Mouse (Mus musculus): ENCODE measurements around the gene Clip2. TPM values are rescaled to one million over a fixed set of nuclear protein-coding genes. Genes with fewer than 3 reads are reported as not detected.
A peak's percentile ranks its signal among the peaks of the same experiment; 100 is the strongest.

The Clip2 gene
- total RNA-seq, 2 experiments from 2014 or later, result 111 TPM

- no peak for DNase-seq (ENCODE audit: low spot score in 2 of 2)
- intact Hi-C loops (cut with DNase I), result loop anchor here (2.0 kb wide), 1 partner anchor 15 kb away; the partner anchor contains the start of gene Clip2
Measured at GRCm38 (mm10) chr5:134568030-134568429, 15.8 kb upstream of the Clip2 start.

DNA sequence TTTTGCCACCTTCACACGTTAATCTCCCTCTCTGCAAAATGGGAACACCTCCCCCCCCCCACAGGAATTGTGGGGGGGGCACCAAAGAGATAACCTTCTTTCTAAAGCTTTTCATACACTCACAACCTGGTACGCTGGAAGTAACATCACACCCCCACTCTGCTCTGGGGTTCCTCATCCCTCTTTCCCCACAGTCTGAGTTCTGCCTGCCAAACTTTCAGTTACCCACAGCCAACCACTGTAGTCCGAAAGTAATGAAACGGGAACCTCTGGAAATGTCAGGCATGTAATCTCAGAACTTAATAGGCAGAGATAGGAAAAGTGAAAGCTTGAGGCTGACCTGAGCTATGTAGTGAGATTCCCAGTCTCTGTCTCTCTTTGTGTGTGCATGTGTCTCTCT, 15.2 kb upstream of the Clip2 start:
- DNase-seq (ENCODE audit: low spot score in 2 of 2), result no peak
- intact Hi-C loops (cut with DNase I), result no loop called here

DNA sequence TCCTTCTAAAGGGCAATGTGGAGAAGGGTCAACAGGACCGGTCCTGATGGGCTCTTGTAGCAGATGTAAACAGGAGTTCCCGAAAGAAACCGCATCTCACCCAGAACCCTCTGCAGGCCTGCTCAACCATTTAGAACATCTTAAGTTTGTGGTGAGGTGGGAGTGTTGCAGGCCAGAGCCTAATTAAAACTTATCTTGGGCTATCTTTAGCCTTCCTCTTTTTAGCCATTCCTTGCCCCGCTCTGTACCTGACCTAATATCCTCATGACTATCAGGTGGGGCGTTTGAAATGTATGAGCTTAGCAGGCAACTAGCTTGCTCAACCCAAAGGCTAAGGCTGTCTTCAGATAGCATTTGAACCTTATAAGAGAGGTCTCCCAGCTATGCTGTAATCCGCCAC, 13.5 kb upstream of the Clip2 start:
- intact Hi-C loops (cut with DNase I), result no loop called here
- no peak for DNase-seq (ENCODE audit: low spot score in 2 of 2)

DNA sequence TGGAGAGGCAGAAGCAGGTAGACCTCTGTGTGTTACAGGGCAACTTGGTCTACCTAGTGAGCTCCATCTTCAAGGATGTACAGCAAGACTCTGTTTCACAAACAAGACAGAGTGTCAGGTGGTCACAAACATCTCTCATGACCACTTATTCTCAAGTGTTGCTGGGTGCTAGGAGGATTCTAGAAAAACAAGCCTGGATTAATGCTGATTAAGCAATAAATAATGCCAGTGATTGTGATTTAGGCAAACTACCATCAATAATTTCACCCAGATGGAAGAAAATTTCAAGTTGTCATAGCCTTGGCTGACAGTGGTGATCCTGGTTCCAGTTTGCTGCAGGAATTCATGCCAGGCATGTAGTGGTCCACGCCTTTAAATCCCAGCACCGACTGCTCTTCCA, 12.0 kb upstream of the Clip2 start:
- DNase-seq (ENCODE audit: low spot score in 2 of 2), result no peak
- intact Hi-C loops (cut with DNase I), result no loop called here

DNA sequence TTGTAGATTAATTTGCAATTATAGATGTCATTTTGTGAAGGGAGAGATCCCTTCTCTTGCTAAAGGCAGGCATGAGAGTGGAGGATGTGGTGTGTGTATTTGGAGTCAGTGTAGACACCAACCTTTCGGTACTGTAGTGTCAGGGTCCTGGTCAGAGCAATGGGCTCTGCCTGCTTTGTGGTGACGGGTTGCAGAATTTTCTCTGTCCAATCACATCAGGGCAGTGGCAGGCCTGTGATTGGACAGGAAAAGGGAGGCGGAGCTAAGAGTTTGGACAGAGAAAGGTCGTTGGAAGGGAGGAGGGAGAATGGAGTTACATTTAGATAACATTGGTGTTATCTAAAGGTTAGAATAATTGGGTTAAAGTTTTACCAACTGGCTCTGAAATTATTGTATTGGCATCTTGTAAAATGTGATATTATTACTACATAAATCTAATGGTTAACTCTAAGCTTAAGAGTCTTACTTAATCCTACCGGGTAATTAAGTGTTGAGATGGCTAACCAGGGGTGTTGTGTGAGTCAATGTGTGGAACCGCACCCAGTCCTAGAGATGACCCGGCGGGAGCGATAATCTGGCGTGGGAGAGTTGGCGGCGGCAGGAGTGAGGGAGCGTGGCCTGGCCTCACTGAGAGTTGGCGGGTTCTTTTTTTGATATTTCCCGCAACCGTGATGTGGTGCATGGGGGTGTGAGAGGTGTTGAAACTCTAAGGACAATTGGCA, 8.4 kb upstream of the Clip2 start:
- DNase-seq (ENCODE audit: low spot score in 2 of 2), result no peak
- intact Hi-C loops (cut with DNase I), result no loop called here

- no peak for DNase-seq (ENCODE audit: low spot score in 2 of 2)
- intact Hi-C loops (cut with DNase I), result no loop called here
Measured at GRCm38 (mm10) chr5:134560071-134560449, 7.8 kb upstream of the Clip2 start, which contains the start of gene Syna. Gene Syna (minus strand): TSS chr5:134560171.

DNA sequence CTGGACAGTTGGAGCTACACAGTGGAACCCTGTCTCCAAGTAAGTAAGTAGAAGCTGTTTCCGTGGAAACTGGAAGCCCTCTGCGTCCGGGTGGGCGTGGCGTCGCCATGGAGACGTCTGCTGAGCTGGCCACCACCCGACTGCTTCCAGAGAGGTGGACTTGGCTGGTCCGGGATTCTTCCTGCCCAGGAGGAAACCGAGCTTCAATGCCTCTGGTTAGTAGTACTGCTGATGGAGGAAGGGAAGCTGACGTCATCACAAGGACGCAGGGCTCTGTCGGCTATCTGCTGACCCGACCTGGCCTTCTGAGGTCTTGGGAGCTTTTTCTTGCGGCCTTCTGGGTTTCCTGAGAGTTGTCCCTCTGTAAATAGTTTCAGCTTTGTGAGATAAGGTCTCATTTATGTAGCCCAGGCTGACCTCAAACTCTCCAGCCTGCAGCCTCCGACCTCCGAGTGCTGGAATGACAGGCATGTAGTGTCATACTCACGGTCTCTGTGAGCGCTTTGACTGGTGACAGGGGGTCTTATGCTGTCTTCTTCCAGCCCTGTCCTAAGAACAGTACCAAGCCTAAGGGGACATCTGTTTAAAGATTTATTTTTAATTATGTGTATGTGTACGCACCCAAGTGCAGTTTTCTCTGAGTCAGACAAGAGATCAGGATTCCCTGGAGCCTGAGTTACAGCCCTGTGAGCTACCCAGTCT, 3.4 kb upstream of the Clip2 start:
- DNase-seq (ENCODE audit: low spot score in 2 of 2), result peak; percentile 79 to 80
- intact Hi-C loops (cut with DNase I), result no loop called here

DNA sequence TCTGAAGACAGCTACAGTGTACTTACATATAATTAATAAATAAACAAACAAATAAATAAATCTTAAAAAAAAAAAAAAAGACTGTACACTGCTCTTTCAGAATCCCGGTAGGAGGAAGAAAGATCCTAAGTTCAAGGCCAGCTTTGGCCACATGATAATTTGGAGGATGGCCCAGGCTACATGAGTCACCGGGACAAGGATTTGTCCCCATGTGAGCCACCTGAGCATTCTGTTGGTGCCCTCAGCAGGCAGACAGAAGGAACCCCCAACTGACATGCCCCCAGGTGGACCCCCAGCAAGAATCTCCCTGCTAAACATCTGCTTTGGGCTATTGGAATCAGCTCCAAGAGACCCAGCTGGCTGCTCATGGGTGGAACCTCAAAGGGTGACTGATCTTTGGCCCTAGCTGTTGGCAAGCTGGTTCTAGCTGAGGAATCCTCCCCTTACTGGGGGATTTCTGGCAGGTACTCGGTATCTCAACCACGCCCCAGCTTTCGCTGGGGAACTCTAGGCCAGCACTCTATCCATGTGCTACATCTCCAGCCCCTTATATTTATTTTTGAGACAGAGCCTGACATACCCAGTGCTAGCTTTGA, 1.8 kb upstream of the Clip2 start:
- no peak for DNase-seq (ENCODE audit: low spot score in 2 of 2)

DNA sequence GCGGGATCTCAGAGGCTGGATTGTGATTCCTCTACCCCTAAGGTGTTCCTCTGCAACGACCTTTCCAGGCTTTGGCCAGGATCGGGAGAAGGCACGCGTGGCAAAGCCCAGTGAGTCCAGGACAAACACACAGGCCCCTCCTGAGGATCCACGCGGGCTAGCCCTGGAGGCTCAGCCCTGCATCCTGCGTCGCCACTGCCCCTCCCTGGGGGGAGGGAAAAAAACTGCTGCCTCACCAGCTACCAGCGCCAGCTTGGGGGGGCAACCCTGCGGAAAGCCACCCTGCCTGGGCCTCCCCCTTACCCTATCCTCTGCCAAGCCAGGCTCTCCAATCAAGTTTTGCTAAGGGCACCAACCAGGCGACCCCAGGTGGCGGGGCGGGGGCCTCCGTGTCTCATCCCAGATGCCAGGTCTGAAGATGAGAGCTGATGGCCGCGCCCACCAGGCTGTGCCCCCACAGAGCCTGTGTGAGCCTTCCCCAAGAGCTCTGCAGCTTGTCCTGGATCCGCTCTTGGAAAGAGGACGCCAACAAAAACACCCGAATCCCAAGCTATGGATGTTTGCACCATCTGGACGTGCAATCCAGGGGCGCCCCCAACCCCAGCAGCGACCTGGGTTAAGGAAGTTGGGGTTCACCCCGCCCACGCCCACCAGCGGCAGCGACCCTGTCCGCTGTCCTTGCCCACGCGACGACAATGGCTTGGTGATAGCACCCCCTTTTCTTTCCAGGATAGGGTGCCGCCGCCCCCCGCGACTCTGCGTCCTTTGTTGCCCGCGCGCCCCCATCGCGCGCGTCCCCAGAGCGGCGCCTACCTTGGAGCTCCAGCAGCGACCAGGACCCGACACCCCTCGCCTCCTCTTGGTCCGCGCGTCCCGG, 763 bp downstream of the Clip2 start:
- DNase-seq (ENCODE audit: low spot score in 2 of 2), result peak; percentile 65 to 73
- intact Hi-C loops (cut with DNase I), result loop anchor here (2.0 kb wide), 2 partner anchors 17 to 39 kb away; no protein-coding TSS in a partner anchor

More for the DNA sequence above, 1.8 kb upstream of the Clip2 start:
- intact Hi-C loops (cut with DNase I), result loop anchor here (2.0 kb wide), 1 partner anchor 15 kb away; no protein-coding TSS in a partner anchor

GRCm38 (mm10) chr5:134550836-134551232, 1.4 kb downstream of the Clip2 start:
- DNase-seq (ENCODE audit: low spot score in 2 of 2), result no peak
- intact Hi-C loops (cut with DNase I), result loop anchor here (2.0 kb wide), 1 partner anchor 38 kb away; no protein-coding TSS in a partner anchor

- DNase-seq (ENCODE audit: low spot score in 2 of 2), result no peak
- intact Hi-C loops (cut with DNase I), result loop anchor here (2.0 kb wide), 1 partner anchor 37 kb away; no protein-coding TSS in a partner anchor
Measured at GRCm38 (mm10) chr5:134549640-134550168, 2.5 kb downstream of the Clip2 start.

DNA sequence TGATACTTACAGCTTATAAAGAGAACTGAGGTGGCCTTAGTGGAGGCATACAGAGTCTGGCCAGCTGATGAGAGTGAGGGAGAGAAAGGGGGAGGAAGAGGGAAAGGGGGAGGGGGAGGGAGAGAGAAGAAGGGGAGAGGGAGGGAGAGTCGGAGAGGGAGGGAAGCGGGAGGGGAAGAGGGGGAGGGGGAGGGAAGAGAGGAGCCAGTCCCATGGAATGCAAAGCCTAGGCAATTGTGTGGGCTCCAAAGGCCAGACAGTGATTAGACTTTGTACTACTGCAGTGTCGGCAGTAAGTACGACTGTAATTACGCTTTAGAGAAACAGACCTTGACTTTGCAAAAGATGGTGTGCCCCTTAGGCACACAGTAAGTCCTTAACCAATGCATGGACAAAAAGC, 3.9 kb downstream of the Clip2 start:
- intact Hi-C loops (cut with DNase I), result no loop called here

GRCm38 (mm10) chr5:134546790-134547189, 5.4 kb downstream of the Clip2 start:
- intact Hi-C loops (cut with DNase I), result no loop called here
- DNase-seq (ENCODE audit: low spot score in 2 of 2), result no peak

More for the DNA sequence above, 3.9 kb downstream of the Clip2 start:
- no peak for DNase-seq (ENCODE audit: low spot score in 2 of 2)

- intact Hi-C loops (cut with DNase I), result no loop called here
Measured at GRCm38 (mm10) chr5:134545242-134545629, 7.0 kb downstream of the Clip2 start.

GRCm38 (mm10) chr5:134544516-134545241, 7.6 kb downstream of the Clip2 start:
- intact Hi-C loops (cut with DNase I), result no loop called here
- DNase-seq (ENCODE audit: low spot score in 2 of 2), result peak; percentile 59 to 74

More at GRCm38 (mm10) chr5:134545242-134545629, 7.0 kb downstream of the Clip2 start:
- DNase-seq (ENCODE audit: low spot score in 2 of 2), result no peak

DNA sequence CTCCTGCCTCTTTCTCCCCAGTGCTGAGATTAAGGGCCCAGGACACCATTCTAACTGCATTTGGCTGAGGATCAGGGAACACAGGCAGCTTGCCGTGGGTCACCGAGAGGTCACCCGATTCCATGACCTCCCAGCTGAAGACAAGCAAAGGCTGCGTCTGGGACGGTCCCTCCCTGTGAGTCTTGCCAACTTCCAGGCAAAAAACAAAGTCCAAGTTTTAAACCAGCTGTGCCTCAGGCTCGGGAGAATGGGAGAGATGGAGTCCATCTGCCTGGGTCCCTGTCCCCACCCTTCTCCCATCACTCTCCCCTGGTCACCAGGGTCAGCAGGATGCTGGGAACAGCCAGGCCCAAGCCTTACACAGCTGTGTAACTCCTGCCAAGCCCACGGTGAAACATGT, 10.6 kb downstream of the Clip2 start:
- intact Hi-C loops (cut with DNase I), result no loop called here
- no peak for DNase-seq (ENCODE audit: low spot score in 2 of 2)

DNA sequence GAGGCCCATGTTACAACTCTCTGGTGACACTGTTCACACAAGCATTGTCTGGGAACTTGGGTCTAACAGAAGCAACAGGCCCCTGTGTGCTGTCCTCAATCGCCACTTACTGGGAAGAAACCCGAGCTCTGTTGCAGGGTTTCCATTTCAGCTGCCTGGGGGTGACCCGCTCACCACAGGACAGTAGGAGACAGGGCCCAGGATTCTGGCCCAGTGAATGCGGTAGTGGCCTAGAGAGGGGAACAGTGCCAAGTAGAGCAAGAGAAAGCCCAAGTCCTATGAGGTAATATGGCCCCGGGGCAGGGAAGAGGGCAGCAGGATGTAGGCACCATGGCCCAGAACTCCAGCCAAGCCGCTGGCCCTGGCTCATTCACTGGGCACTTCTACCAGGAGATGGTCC, 11.4 kb downstream of the Clip2 start:
- DNase-seq (ENCODE audit: low spot score in 2 of 2), result no peak

DNA sequence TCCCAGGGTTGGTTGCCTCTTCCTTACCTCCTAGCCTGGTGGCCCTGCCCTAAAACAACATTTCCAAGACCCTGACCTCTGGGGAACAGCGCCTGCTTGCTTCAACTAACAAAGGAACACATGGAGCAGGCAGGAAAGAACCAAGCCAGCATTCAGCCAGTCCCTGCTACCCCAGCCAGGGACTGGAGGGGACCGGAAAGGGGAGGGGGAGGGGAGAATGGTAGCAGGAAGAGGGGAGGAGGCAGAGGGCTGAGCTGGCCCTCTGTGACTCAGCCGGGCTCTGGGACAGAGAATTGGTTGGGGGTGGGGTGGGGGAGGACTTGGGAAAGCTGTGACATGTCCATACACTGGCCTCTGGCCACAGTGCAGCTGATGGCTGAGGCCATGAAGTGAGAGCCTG, 12.3 kb downstream of the Clip2 start:
- no peak for DNase-seq (ENCODE audit: low spot score in 2 of 2)
- intact Hi-C loops (cut with DNase I), result no loop called here

More for the DNA sequence above, 11.4 kb downstream of the Clip2 start:
- intact Hi-C loops (cut with DNase I), result no loop called here

- intact Hi-C loops (cut with DNase I), result no loop called here
Measured at GRCm38 (mm10) chr5:134536036-134536435, 16.2 kb downstream of the Clip2 start.

More at GRCm38 (mm10) chr5:134536036-134536435, 16.2 kb downstream of the Clip2 start:
- DNase-seq (ENCODE audit: low spot score in 2 of 2), result no peak

All from left cerebral cortex, postnatal 36 days (tissue).